Mouse (Mus musculus) heart, embryonic 16.5 days (tissue): ENCODE measurements around the gene Srbd1. TPM values are rescaled to one million over a fixed set of nuclear protein-coding genes. Genes with fewer than 3 reads are reported as not detected.
A peak's percentile ranks its signal among the peaks of the same experiment; 100 is the strongest.

ENCODE experiments used
- ATAC-seq: fragments of 200-750 bp; cut with Nextera tagmentation; replicated peaks from 2 replicates; pipeline ENCODE4 v1.8.0; 2017; ENCODE audit warnings: moderate number of reproducible peaks; ENCODE audit not compliant: insufficient read depth, low FRiP score; ENCODE audit errors: extremely low read depth
- H3K27ac ChIP-seq: fragments of 300-500 bp; sonication (generic); 2 replicates; pipeline ENCODE4 v1.5.1; 2014; ENCODE audit warnings: mild to moderate bottlenecking, low read length, control low read depth, moderate library complexity
- H3K27me3 ChIP-seq: fragments of 300-500 bp; sonication (generic); 2 replicates; pipeline ENCODE4 v1.6.1; 2014; ENCODE audit warnings: low read length, mixed read lengths; ENCODE audit not compliant: control insufficient read depth, insufficient read depth
- H3K36me3 ChIP-seq: fragments of 300-500 bp; sonication (generic); 2 replicates; pipeline ENCODE4 v1.6.1; 2014; ENCODE audit not compliant: control insufficient read depth, insufficient read depth
- H3K4me1 ChIP-seq: fragments of 300-500 bp; sonication (generic); 2 replicates; pipeline ENCODE4 v1.6.1; 2014; ENCODE audit warnings: low read length, mixed read lengths; ENCODE audit not compliant: control insufficient read depth, insufficient read depth
- H3K4me2 ChIP-seq: fragments of 300-500 bp; sonication (generic); 2 replicates; pipeline ENCODE4 v1.6.1; 2014; ENCODE audit warnings: low read depth, mild to moderate bottlenecking, control low read depth, low read length
- H3K4me3 ChIP-seq: fragments of 300-500 bp; sonication (generic); 2 replicates; pipeline ENCODE4 v1.5.1; 2014; ENCODE audit warnings: mild to moderate bottlenecking, control low read depth, low read length
- H3K9ac ChIP-seq: fragments of 300-500 bp; sonication (generic); 2 replicates; pipeline ENCODE4 v1.6.1; 2014; ENCODE audit warnings: low read length, control low read depth
- H3K9me3 ChIP-seq: fragments of 300-500 bp; sonication (generic); replicated peaks from 2 replicates; pipeline ENCODE4 v1.6.1; 2016; ENCODE audit warnings: low read length; ENCODE audit not compliant: control insufficient read depth
- WGBS: fragments of 180-500 bp; shearing (Covaris S2); extraction: QIAGEN DNeasy Blood & Tissue Kit; methylation state at CpG from one replicate; pipeline ENCODE4 v1.1.7; 2014; 5-methylcytosine and 5-hydroxymethylcytosine counted together
- polyA plus RNA-seq: library from polyadenylated mRNA; unstranded; fragments of >200 nt; fragmentation: Nextera tagmentation; extraction: Ambion mirVana; gene quantifications from 2 replicates; pipeline ENCODE4 v1.2.1, GENCODE M21; 2015

The Srbd1 gene
- polyA plus RNA-seq, 1 experiment from 2014 or later, result 11.5 TPM

- H3K4me1 ChIP-seq, result no peaks in the 10 kb centered on the region
- H3K4me3 ChIP-seq, result no peak overlapping the region
- no peaks in the 10 kb centered on the region for H3K27me3 ChIP-seq
- WGBS, result 90% methylated on average over 3 of the region's 3 CpGs
- ATAC-seq, result no peak
- no peak overlapping the region for H3K9ac ChIP-seq
- H3K4me2 ChIP-seq, result no peak overlapping the region
- H3K27ac ChIP-seq, result no peak overlapping the region
- no peaks in the 10 kb centered on the region for H3K9me3 ChIP-seq
- no peaks in the 10 kb centered on the region for H3K36me3 ChIP-seq
Observed at GRCm38 (mm10) chr17:86067444-86067843, 77.5 kb downstream of the Srbd1 start.

GRCm38 (mm10) chr17:86065833-86066232 lies 79.1 kb downstream of the Srbd1 start:
- WGBS, result 93% methylated on average over 7 of the region's 7 CpGs
- no peak for ATAC-seq

GRCm38 (mm10) chr17:86063461-86063860 lies 81.5 kb downstream of the Srbd1 start:
- Histone ChIP-seq H3K36me3 (no peaks in the 10 kb centered on the region), H3K27me3 (no peaks in the 10 kb centered on the region), H3K9me3 (no peaks in the 10 kb centered on the region), H3K4me1 (no peaks in the 10 kb centered on the region), H3K4me2 (no peak overlapping the region), H3K9ac (no peak overlapping the region), H3K4me3 (no peak overlapping the region), H3K27ac (no peak overlapping the region)
- peak; percentile 41; the same call in 1 of the 2 replicates for ATAC-seq
- 15% methylated on average over 5 of the region's 5 CpGs for WGBS

More at GRCm38 (mm10) chr17:86065833-86066232, 79.1 kb downstream of the Srbd1 start:
- Histone ChIP-seq H3K9me3 (no peaks in the 10 kb centered on the region), H3K9ac (no peak overlapping the region), H3K4me2 (no peak overlapping the region), H3K36me3 (no peaks in the 10 kb centered on the region), H3K27ac (no peak overlapping the region), H3K27me3 (no peaks in the 10 kb centered on the region), H3K4me3 (no peak overlapping the region), H3K4me1 (no peaks in the 10 kb centered on the region)

- ATAC-seq, result no peak
- Histone ChIP-seq H3K9me3 (no peaks in the 10 kb centered on the region), H3K4me1 (no peaks in the 10 kb centered on the region), H3K4me3 (no peak overlapping the region), H3K4me2 (no peak overlapping the region), H3K27ac (no peak overlapping the region), H3K27me3 (no peaks in the 10 kb centered on the region), H3K9ac (no peak overlapping the region), H3K36me3 (0 out of 2 replicates have a peak, but pooled peaks cover 3% of the 10 kb centered on the region)
- 74% methylated on average over 5 of the region's 5 CpGs for WGBS
Observed at GRCm38 (mm10) chr17:86060911-86061310, 84.1 kb downstream of the Srbd1 start.

- 68% methylated on average over 13 of the region's 13 CpGs for WGBS
- Histone ChIP-seq H3K4me1 (peaks cover 9% of the 10 kb centered on the region), H3K27ac (no peak overlapping the region), H3K4me3 (no peak overlapping the region), H3K9ac (no peak overlapping the region), H3K36me3 (no peaks in the 10 kb centered on the region), H3K27me3 (no peaks in the 10 kb centered on the region), H3K9me3 (no peaks in the 10 kb centered on the region), H3K4me2 (no peak overlapping the region)
- no peak for ATAC-seq
Observed at GRCm38 (mm10) chr17:86040221-86040984, 104.6 kb downstream of the Srbd1 start.

GRCm38 (mm10) chr17:86039741-86040140 lies 105.2 kb downstream of the Srbd1 start:
- WGBS, result 75% methylated on average over 3 of the region's 3 CpGs
- no peak for ATAC-seq

GRCm38 (mm10) chr17:86038211-86038648 lies 106.7 kb downstream of the Srbd1 start:
- H3K27me3 ChIP-seq, result no peaks in the 10 kb centered on the region
- peak; percentile 69 for ATAC-seq
- no peak overlapping the region for H3K4me3 ChIP-seq
- H3K36me3 ChIP-seq, result no peaks in the 10 kb centered on the region
- H3K4me1 ChIP-seq, result peaks cover 9% of the 10 kb centered on the region
- H3K27ac ChIP-seq, result peak overlapping the region; percentile 63
- 13% methylated on average over 13 of the region's 13 CpGs for WGBS
- H3K4me2 ChIP-seq, result peak overlapping the region; percentile 45
- H3K9ac ChIP-seq, result peak overlapping the region; percentile 45; the same call in 1 of the 2 replicates
- H3K9me3 ChIP-seq, result no peaks in the 10 kb centered on the region

More at GRCm38 (mm10) chr17:86039741-86040140, 105.2 kb downstream of the Srbd1 start:
- Histone ChIP-seq H3K4me1 (peaks cover 9% of the 10 kb centered on the region), H3K4me2 (no peak overlapping the region), H3K9me3 (no peaks in the 10 kb centered on the region), H3K27ac (no peak overlapping the region), H3K9ac (no peak overlapping the region), H3K4me3 (no peak overlapping the region), H3K27me3 (no peaks in the 10 kb centered on the region), H3K36me3 (no peaks in the 10 kb centered on the region)

GRCm38 (mm10) chr17:86035576-86035975 lies 109.4 kb downstream of the Srbd1 start:
- Histone ChIP-seq H3K4me1 (peaks cover 9% of the 10 kb centered on the region), H3K27ac (no peak overlapping the region), H3K9ac (no peak overlapping the region), H3K4me3 (no peak overlapping the region), H3K36me3 (no peaks in the 10 kb centered on the region), H3K4me2 (no peak overlapping the region), H3K27me3 (no peaks in the 10 kb centered on the region), H3K9me3 (no peaks in the 10 kb centered on the region)
- 83% methylated on average over 3 of the region's 3 CpGs for WGBS
- ATAC-seq, result no peak

- no peak overlapping the region for H3K4me3 ChIP-seq
- peaks cover 9% of the 10 kb centered on the region for H3K4me1 ChIP-seq
- no peak overlapping the region for H3K27ac ChIP-seq
- WGBS, result 85% methylated on average over 12 of the region's 12 CpGs
- H3K36me3 ChIP-seq, result no peaks in the 10 kb centered on the region
- H3K27me3 ChIP-seq, result no peaks in the 10 kb centered on the region
- no peak overlapping the region for H3K4me2 ChIP-seq
- H3K9me3 ChIP-seq, result no peaks in the 10 kb centered on the region
- ATAC-seq, result no peak
- no peak overlapping the region for H3K9ac ChIP-seq
Observed at GRCm38 (mm10) chr17:86035146-86035545, 109.8 kb downstream of the Srbd1 start.
